Mouse (Mus musculus): ENCODE data around the gene Slc9a4. TPM values are rescaled to one million over a fixed set of nuclear protein-coding genes. Genes with fewer than 3 reads are reported as not detected.

The Slc9a4 gene
- polyA plus RNA-seq, 1 experiment from 2014 or later: not detected

- Histone ChIP-seq H3K4me3 (replicated peaks) (no peak overlapping the region), H3K36me3 (no peaks in the 10 kb centered on the region), H3K9me3 (no peaks in the 10 kb centered on the region), H3K4me2 (no peak overlapping the region), H3K9ac (replicated peaks) (no peak overlapping the region), H3K4me1 (replicated peaks) (no peaks in the 10 kb centered on the region), H3K27me3 (no peaks in the 10 kb centered on the region), H3K27ac (no peak overlapping the region)
- ATAC-seq (ENCODE audit: insufficient number of reproducible peaks, insufficient read depth, low FRiP score, low TSS enrichment, low read depth): no peak
- WGBS: 85% methylated on average over 25 of the region's 25 CpGs
Measured at GRCm38 (mm10) chr1:40600394-40601327, 20.8 kb downstream of the Slc9a4 start.

- H3K27ac ChIP-seq: no peak overlapping the region
- H3K9me3 ChIP-seq: no peaks in the 10 kb centered on the region
- H3K9ac ChIP-seq (replicated peaks): no peak overlapping the region
- H3K4me1 ChIP-seq (replicated peaks): no peaks in the 10 kb centered on the region
- WGBS: 80% methylated on average over 3 of the region's 3 CpGs
- no peaks in the 10 kb centered on the region for H3K27me3 ChIP-seq
- no peak overlapping the region for H3K4me2 ChIP-seq
- no peaks in the 10 kb centered on the region for H3K36me3 ChIP-seq
- no peak for ATAC-seq (ENCODE audit: insufficient number of reproducible peaks, insufficient read depth, low FRiP score, low TSS enrichment, low read depth)
- no peak overlapping the region for H3K4me3 ChIP-seq (replicated peaks)
Measured at GRCm38 (mm10) chr1:40601461-40601860, 21.6 kb downstream of the Slc9a4 start.

- Histone ChIP-seq H3K27ac (no peak overlapping the region), H3K4me1 (replicated peaks) (no peaks in the 10 kb centered on the region), H3K9me3 (no peaks in the 10 kb centered on the region), H3K9ac (replicated peaks) (no peak overlapping the region), H3K36me3 (no peaks in the 10 kb centered on the region), H3K27me3 (no peaks in the 10 kb centered on the region), H3K4me2 (no peak overlapping the region), H3K4me3 (replicated peaks) (no peak overlapping the region)
- ATAC-seq (ENCODE audit: insufficient number of reproducible peaks, insufficient read depth, low FRiP score, low TSS enrichment, low read depth): no peak
- WGBS: 79% methylated on average over 2 of the region's 2 CpGs
Measured at GRCm38 (mm10) chr1:40613219-40613618, 33.3 kb downstream of the Slc9a4 start.

- H3K9ac ChIP-seq (replicated peaks): no peak overlapping the region
- H3K9me3 ChIP-seq: no peaks in the 10 kb centered on the region
- no peak overlapping the region for H3K27ac ChIP-seq
- no peaks in the 10 kb centered on the region for H3K36me3 ChIP-seq
- H3K4me3 ChIP-seq (replicated peaks): no peak overlapping the region
- H3K4me2 ChIP-seq: no peak overlapping the region
- H3K4me1 ChIP-seq (replicated peaks): no peaks in the 10 kb centered on the region
- no peaks in the 10 kb centered on the region for H3K27me3 ChIP-seq
- no peak for ATAC-seq (ENCODE audit: insufficient number of reproducible peaks, insufficient read depth, low FRiP score, low TSS enrichment, low read depth)
- WGBS: 76% methylated on average over 5 of the region's 5 CpGs
Measured at GRCm38 (mm10) chr1:40619093-40619492, 39.2 kb downstream of the Slc9a4 start.

GRCm38 (mm10) chr1:40619871-40620270 lies 40.0 kb downstream of the Slc9a4 start:
- no peak overlapping the region for H3K4me2 ChIP-seq
- no peak for ATAC-seq (ENCODE audit: insufficient number of reproducible peaks, insufficient read depth, low FRiP score, low TSS enrichment, low read depth)
- H3K27me3 ChIP-seq: no peaks in the 10 kb centered on the region
- H3K4me3 ChIP-seq (replicated peaks): no peak overlapping the region
- no peaks in the 10 kb centered on the region for H3K9me3 ChIP-seq
- 83% methylated on average over 5 of the region's 5 CpGs for WGBS
- no peak overlapping the region for H3K9ac ChIP-seq (replicated peaks)
- no peak overlapping the region for H3K27ac ChIP-seq
- H3K36me3 ChIP-seq: no peaks in the 10 kb centered on the region
- H3K4me1 ChIP-seq (replicated peaks): no peaks in the 10 kb centered on the region

- H3K4me2 ChIP-seq: no peak overlapping the region
- 76% methylated on average over 3 of the region's 3 CpGs for WGBS
- ATAC-seq (ENCODE audit: insufficient number of reproducible peaks, insufficient read depth, low FRiP score, low TSS enrichment, low read depth): no peak
- no peak overlapping the region for H3K27ac ChIP-seq
- no peaks in the 10 kb centered on the region for H3K36me3 ChIP-seq
- no peak overlapping the region for H3K4me3 ChIP-seq (replicated peaks)
- H3K27me3 ChIP-seq: no peaks in the 10 kb centered on the region
- H3K9ac ChIP-seq (replicated peaks): no peak overlapping the region
- H3K4me1 ChIP-seq (replicated peaks): no peaks in the 10 kb centered on the region
- H3K9me3 ChIP-seq: no peaks in the 10 kb centered on the region
Measured at GRCm38 (mm10) chr1:40624954-40625353, 45.1 kb downstream of the Slc9a4 start.

- H3K9ac ChIP-seq (replicated peaks): no peak overlapping the region
- H3K4me2 ChIP-seq: no peak overlapping the region
- H3K4me3 ChIP-seq (replicated peaks): no peak overlapping the region
- H3K27me3 ChIP-seq: no peaks in the 10 kb centered on the region
- no peaks in the 10 kb centered on the region for H3K4me1 ChIP-seq (replicated peaks)
- no peak for ATAC-seq (ENCODE audit: insufficient number of reproducible peaks, insufficient read depth, low FRiP score, low TSS enrichment, low read depth)
- H3K9me3 ChIP-seq: no peaks in the 10 kb centered on the region
- no peaks in the 10 kb centered on the region for H3K36me3 ChIP-seq
- no peak overlapping the region for H3K27ac ChIP-seq
Measured at GRCm38 (mm10) chr1:40626954-40627353, 47.1 kb downstream of the Slc9a4 start.

- no peak for ATAC-seq (ENCODE audit: insufficient number of reproducible peaks, insufficient read depth, low FRiP score, low TSS enrichment, low read depth)
- Histone ChIP-seq H3K9ac (replicated peaks) (no peak overlapping the region), H3K9me3 (no peaks in the 10 kb centered on the region), H3K4me2 (no peak overlapping the region), H3K4me1 (replicated peaks) (no peaks in the 10 kb centered on the region), H3K36me3 (no peaks in the 10 kb centered on the region), H3K4me3 (replicated peaks) (no peak overlapping the region), H3K27me3 (no peaks in the 10 kb centered on the region), H3K27ac (no peak overlapping the region)
- WGBS: 93% methylated on average over 3 of the region's 3 CpGs
Measured at GRCm38 (mm10) chr1:40628443-40628842, 48.6 kb downstream of the Slc9a4 start.

- H3K4me2 ChIP-seq: no peak overlapping the region
- WGBS: 62% methylated on average over 2 of the region's 2 CpGs
Measured at GRCm38 (mm10) chr1:40632407-40633062, 52.7 kb downstream of the Slc9a4 start.

GRCm38 (mm10) chr1:40634608-40635007 lies 54.7 kb downstream of the Slc9a4 start:
- Histone ChIP-seq H3K9ac (replicated peaks) (no peak overlapping the region), H3K9me3 (no peaks in the 10 kb centered on the region), H3K27me3 (no peaks in the 10 kb centered on the region), H3K4me2 (no peak overlapping the region), H3K4me1 (replicated peaks) (no peaks in the 10 kb centered on the region), H3K4me3 (replicated peaks) (no peak overlapping the region), H3K36me3 (no peaks in the 10 kb centered on the region), H3K27ac (peak overlapping the region; percentile 59; the same call in 1 of the 2 replicates)
- ATAC-seq (ENCODE audit: insufficient number of reproducible peaks, insufficient read depth, low FRiP score, low TSS enrichment, low read depth): no peak
- 87% methylated on average over 4 of the region's 4 CpGs for WGBS

More at GRCm38 (mm10) chr1:40632407-40633062, 52.7 kb downstream of the Slc9a4 start:
- Histone ChIP-seq H3K4me1 (replicated peaks) (no peaks in the 10 kb centered on the region), H3K9me3 (no peaks in the 10 kb centered on the region), H3K27ac (no peak overlapping the region), H3K36me3 (no peaks in the 10 kb centered on the region), H3K27me3 (no peaks in the 10 kb centered on the region), H3K4me3 (replicated peaks) (no peak overlapping the region), H3K9ac (replicated peaks) (no peak overlapping the region)
- ATAC-seq (ENCODE audit: insufficient number of reproducible peaks, insufficient read depth, low FRiP score, low TSS enrichment, low read depth): no peak

GRCm38 (mm10) chr1:40648234-40648633 lies 68.4 kb downstream of the Slc9a4 start:
- H3K4me2 ChIP-seq: no peak overlapping the region
- H3K27ac ChIP-seq: no peak overlapping the region
- ATAC-seq (ENCODE audit: insufficient number of reproducible peaks, insufficient read depth, low FRiP score, low TSS enrichment, low read depth): no peak
- H3K9ac ChIP-seq (replicated peaks): no peak overlapping the region
- no peaks in the 10 kb centered on the region for H3K9me3 ChIP-seq
- H3K27me3 ChIP-seq: no peaks in the 10 kb centered on the region
- H3K4me1 ChIP-seq (replicated peaks): no peaks in the 10 kb centered on the region
- H3K36me3 ChIP-seq: no peaks in the 10 kb centered on the region
- 67% methylated on average over 2 of the region's 2 CpGs for WGBS
- no peak overlapping the region for H3K4me3 ChIP-seq (replicated peaks)

Measured in limb, embryonic 12.5 days (tissue).